Mouse (Mus musculus): Measurements from ENCODE around the gene Cdcp2. TPM values are rescaled to one million over a fixed set of nuclear protein-coding genes. Genes with fewer than 3 reads are reported as not detected.

Gene Cdcp2
- polyA plus RNA-seq, 1 experiment from 2014 or later, result not detected

DNA sequence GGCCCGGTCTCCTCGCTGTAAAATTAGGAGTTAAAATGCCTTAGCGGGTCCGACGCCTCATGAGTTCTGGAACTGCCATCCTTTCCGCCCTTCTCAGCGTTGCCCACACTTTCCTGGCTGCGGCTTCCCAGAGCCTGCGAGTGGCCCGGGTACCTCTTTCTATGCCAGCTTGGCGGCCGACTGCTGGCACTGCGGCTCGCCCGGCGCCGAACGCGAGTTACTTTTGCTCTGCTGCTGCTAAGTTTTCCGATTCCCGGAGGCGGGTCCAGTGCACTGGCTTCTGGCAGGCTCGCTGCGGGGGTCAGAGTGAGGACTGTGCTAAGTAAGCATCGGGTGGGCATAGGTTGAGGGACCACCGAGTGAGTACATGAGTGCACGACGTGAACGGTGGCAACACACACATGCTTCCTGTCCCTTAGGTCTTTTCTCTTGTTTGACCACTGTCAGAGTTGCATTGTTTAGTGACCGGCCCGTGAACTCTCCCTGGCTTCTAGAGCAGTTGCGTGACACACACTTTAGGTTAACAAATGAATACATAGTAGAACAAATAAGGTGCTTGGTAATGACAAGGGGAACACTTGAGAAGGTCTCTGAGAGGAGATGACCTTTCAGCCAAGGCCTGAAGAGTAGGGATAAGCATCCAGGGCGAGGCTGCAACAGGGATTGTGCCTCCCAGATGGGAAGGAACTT lies 29.4 kb upstream of the Cdcp2 start:
- no peaks in the 10 kb centered on the region for H3K36me3 ChIP-seq (replicated peaks)
- no peaks in the 10 kb centered on the region for H3K27me3 ChIP-seq (replicated peaks)
- 2% methylated on average over 33 of the region's 33 CpGs for WGBS
- peaks cover 19% of the 10 kb centered on the region for H3K4me1 ChIP-seq
- H3K27ac ChIP-seq, result no peak overlapping the region
- peak overlapping the region; percentile 78 for H3K4me3 ChIP-seq
- no peaks in the 10 kb centered on the region for H3K9me3 ChIP-seq
- peak; percentile 48 for ATAC-seq (replicated peaks)
- peak overlapping the region; percentile 40 for H3K9ac ChIP-seq
- H3K4me2 ChIP-seq, result peak overlapping the region; percentile 91

DNA sequence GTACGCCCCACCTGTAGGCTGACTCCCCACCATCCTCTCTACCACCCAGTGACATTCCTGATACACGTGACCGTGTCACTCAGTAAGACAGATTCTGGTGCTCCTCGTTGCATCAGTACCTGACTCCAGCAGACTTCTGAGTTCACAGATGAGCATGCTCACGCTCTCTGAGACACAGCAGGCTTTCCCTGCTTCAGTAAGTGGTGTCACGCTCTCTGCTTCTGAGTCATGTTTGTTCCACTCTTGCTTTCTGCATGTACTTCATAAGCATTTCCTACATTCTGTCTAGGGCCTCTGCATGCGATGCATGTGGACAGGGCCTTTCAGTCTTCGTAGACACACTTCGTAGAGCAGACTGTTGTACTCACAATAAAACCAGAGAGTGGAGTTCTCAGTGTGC lies 24.3 kb upstream of the Cdcp2 start:
- no peak overlapping the region for H3K4me2 ChIP-seq
- no peak overlapping the region for H3K4me3 ChIP-seq
- no peaks in the 10 kb centered on the region for H3K36me3 ChIP-seq (replicated peaks)
- no peaks in the 10 kb centered on the region for H3K9me3 ChIP-seq
- H3K9ac ChIP-seq, result no peak overlapping the region
- ATAC-seq (replicated peaks), result no peak
- WGBS, result 75% methylated on average over 9 of the region's 9 CpGs
- H3K27ac ChIP-seq, result no peak overlapping the region
- H3K4me1 ChIP-seq, result peaks cover 13% of the 10 kb centered on the region
- no peaks in the 10 kb centered on the region for H3K27me3 ChIP-seq (replicated peaks)

DNA sequence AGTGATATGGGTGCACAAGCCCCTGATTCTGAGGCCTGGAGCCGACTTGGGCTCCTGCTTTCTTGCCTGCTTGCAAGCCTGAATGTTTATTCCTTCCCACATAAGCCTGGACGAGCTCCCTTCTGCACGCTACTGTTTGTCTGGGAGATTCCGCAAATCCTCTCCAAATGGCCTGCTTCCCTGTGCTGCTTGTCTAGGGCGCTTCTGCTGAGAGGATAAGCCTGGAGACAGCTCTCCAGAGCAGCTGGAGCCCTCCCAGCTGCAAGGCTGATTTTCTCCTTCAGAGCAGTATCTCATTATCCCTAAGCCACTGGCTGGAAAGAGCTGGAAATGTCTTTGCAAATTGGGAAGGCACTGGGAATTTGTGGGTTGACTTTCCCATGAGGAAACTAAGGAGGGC lies 21.2 kb upstream of the Cdcp2 start:
- peak overlapping the region; percentile 57 for H3K27ac ChIP-seq
- H3K9ac ChIP-seq, result no peak overlapping the region
- H3K9me3 ChIP-seq, result no peaks in the 10 kb centered on the region
- H3K36me3 ChIP-seq (replicated peaks), result no peaks in the 10 kb centered on the region
- no peak overlapping the region for H3K4me2 ChIP-seq
- H3K4me3 ChIP-seq, result no peak overlapping the region
- H3K27me3 ChIP-seq (replicated peaks), result no peaks in the 10 kb centered on the region
- WGBS, result 35% methylated on average over 5 of the region's 5 CpGs
- H3K4me1 ChIP-seq, result peaks cover 7% of the 10 kb centered on the region; the same call in 1 of the 2 replicates
- 0 out of 2 replicates have a peak, but pooled peaks have one; percentile 48 for ATAC-seq (replicated peaks)

DNA sequence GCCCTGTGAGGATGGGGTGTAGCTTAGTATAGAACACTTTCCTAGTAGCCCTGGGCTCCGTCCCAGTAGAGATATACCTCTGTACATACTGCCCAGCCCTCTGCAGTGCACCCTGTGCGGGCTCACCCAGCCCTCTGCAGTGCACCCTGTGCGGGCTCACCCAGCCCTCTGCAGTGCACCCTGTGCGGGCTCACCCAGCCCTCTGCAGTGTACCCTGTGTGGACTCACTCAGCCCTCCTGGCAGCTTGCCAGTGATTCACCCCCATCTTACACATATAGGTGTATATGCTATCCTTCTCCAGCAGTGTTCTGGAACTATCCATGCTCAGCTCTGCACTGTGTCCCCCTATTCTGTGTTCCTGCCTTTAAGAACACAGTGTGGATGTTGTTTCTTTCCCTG lies 17.8 kb upstream of the Cdcp2 start:
- 86% methylated on average over 4 of the region's 4 CpGs for WGBS
- H3K4me1 ChIP-seq, result peaks cover 11% of the 10 kb centered on the region
- H3K4me3 ChIP-seq, result no peak overlapping the region
- ATAC-seq (replicated peaks), result no peak
- H3K9ac ChIP-seq, result no peak overlapping the region
- no peak overlapping the region for H3K27ac ChIP-seq
- H3K27me3 ChIP-seq (replicated peaks), result no peaks in the 10 kb centered on the region
- H3K36me3 ChIP-seq (replicated peaks), result no peaks in the 10 kb centered on the region
- no peak overlapping the region for H3K4me2 ChIP-seq
- H3K9me3 ChIP-seq, result no peaks in the 10 kb centered on the region

DNA sequence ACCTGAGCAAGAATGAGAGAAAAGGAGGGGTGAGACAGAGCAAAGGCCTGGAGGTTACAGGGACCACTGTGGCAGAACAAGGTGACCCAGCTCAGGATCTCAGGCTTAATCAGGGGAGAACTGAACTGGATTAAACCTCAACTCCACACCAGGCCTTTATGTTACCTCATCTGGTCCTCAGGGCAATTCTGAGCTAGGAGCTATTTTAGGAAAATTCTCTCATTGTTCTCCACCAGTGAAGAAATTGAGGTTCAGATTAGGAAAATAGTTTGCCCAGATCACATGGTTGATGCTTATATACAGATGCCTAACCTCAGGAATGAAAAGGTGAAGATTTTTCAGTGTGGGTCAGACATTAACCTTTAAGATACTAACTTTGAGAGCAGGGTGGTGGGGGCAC lies 17.0 kb upstream of the Cdcp2 start:
- ATAC-seq (replicated peaks), result no peak
- H3K27ac ChIP-seq, result no peak overlapping the region
- H3K4me3 ChIP-seq, result no peak overlapping the region

DNA sequence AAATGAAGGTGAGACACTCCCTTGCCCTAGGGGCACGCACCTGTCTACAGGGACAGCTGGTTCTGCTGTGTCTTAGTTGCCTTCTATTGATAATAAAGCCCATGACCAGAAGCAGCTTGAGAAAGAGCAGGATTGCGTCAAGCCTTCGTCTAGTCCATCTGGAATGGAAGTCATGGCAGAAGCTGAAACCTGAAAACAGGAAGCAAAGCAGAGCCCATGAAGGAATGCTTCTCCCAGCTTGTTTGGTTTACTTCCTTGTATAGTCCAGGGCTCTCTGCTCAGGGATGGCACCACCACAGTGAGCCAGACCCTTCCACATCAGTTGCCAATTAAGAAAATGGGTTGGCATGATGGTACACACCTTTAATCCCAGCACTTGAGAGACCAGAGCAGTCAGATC lies 14.5 kb upstream of the Cdcp2 start:
- no peaks in the 10 kb centered on the region for H3K9me3 ChIP-seq
- no peak overlapping the region for H3K27ac ChIP-seq
- no peak overlapping the region for H3K9ac ChIP-seq
- H3K4me2 ChIP-seq, result no peak overlapping the region
- H3K4me3 ChIP-seq, result no peak overlapping the region
- 95% methylated on average over 3 of the region's 3 CpGs for WGBS
- no peak for ATAC-seq (replicated peaks)
- H3K27me3 ChIP-seq (replicated peaks), result no peaks in the 10 kb centered on the region
- H3K36me3 ChIP-seq (replicated peaks), result no peaks in the 10 kb centered on the region
- H3K4me1 ChIP-seq, result peaks cover 25% of the 10 kb centered on the region

More for the DNA sequence above, 17.0 kb upstream of the Cdcp2 start:
- Histone ChIP-seq H3K9ac (no peak overlapping the region), H3K4me2 (no peak overlapping the region), H3K36me3 (replicated peaks) (no peaks in the 10 kb centered on the region), H3K9me3 (no peaks in the 10 kb centered on the region), H3K27me3 (replicated peaks) (no peaks in the 10 kb centered on the region), H3K4me1 (peaks cover 19% of the 10 kb centered on the region)

DNA sequence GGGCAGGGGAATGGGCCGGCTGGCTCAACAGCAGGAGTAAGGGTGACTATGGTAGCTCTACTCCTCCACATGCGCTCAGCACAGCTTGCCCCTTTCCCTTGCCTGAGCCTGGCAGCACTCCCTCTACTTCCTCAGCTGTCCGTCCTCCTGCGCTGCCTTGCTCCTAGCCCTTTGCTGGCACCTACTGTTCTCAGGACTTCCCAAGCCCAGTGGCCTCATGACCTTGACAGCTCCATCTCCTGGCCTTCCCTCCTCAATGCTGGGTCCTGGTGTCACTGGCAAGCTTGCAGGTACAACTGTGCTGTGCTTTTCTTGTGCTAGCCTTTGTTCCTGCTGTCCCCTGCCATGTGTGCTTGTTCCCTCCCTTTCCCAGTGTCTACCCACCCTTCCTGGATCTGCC lies 13.6 kb upstream of the Cdcp2 start:
- H3K4me2 ChIP-seq, result no peak overlapping the region
- H3K9ac ChIP-seq, result no peak overlapping the region
- no peaks in the 10 kb centered on the region for H3K9me3 ChIP-seq
- H3K36me3 ChIP-seq (replicated peaks), result no peaks in the 10 kb centered on the region
- no peak overlapping the region for H3K27ac ChIP-seq
- no peak for ATAC-seq (replicated peaks)
- H3K4me1 ChIP-seq, result peaks cover 25% of the 10 kb centered on the region
- WGBS, result 85% methylated on average over 4 of the region's 4 CpGs
- H3K27me3 ChIP-seq (replicated peaks), result no peaks in the 10 kb centered on the region
- H3K4me3 ChIP-seq, result no peak overlapping the region

DNA sequence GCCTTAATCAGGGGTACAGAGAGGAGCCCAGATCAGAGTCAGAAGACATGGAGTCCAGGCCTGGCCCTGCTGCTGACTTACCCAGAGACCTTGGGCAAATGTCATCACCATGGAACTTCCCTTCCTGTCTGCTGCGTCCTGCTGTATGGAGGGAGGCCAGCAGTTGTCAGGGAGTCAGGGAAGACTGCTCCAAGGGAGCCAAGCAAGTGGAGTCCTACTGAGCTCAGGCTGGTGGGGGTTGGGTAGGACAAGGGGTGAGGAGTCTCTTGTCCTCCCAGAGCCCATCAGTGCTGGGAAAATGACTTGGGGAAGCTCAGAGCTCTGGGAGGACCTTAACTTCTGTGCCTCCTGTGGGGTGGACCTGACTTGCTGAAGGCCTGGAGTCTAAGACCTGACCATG lies 12.3 kb upstream of the Cdcp2 start:
- Histone ChIP-seq H3K4me2 (no peak overlapping the region), H3K9me3 (no peaks in the 10 kb centered on the region), H3K36me3 (replicated peaks) (no peaks in the 10 kb centered on the region), H3K27ac (peak overlapping the region; percentile 68), H3K4me1 (peaks cover 25% of the 10 kb centered on the region), H3K27me3 (replicated peaks) (no peaks in the 10 kb centered on the region), H3K9ac (no peak overlapping the region), H3K4me3 (no peak overlapping the region)
- peak; percentile 59 for ATAC-seq (replicated peaks)
- WGBS, result 9% methylated on average over 1 of the region's 1 CpGs

DNA sequence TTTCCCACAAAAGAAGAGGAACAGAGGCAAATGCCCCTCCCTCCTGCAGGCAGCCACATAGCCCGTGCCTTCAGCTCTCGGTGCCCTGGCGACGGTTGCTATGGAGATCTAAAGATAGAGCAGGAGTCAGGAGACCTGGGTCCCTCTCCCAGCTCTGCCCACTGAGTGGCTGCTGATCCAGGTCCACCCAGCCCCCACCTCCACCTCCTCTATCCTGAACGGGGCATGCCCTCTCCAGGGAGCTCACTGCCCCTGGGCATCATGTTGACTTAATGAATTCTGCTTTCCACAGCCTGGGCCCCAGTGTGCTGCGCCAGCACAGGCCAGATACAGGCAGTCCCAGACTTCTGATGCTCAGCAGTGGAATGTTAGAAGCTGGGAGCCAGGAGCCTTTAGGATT lies 11.8 kb upstream of the Cdcp2 start:
- Histone ChIP-seq H3K9ac (no peak overlapping the region), H3K27ac (peak overlapping the region; percentile 68), H3K4me2 (no peak overlapping the region), H3K27me3 (replicated peaks) (no peaks in the 10 kb centered on the region), H3K9me3 (no peaks in the 10 kb centered on the region), H3K36me3 (replicated peaks) (no peaks in the 10 kb centered on the region), H3K4me1 (peaks cover 25% of the 10 kb centered on the region), H3K4me3 (no peak overlapping the region)
- ATAC-seq (replicated peaks), result peak; percentile 94
- 2% methylated on average over 6 of the region's 6 CpGs for WGBS

DNA sequence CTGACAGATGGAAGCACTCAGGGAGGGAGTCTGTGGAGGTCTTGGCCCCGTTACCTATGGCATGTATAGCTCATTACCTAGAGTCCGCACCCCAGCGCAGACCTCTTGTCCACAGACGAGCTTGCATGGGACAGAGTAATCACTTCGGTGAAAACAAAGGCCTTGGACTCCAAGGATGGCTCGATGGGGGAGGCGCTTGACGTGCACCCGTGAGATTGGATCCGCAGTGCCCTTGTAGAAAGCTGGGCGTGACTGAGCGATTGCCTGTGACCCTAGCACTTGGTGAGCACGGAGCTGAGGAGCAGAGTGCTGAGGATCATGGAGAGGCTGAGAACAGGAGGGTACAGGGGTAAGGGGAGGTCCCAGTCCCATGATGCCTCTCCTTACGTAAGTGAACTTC lies 5.0 kb upstream of the Cdcp2 start:
- ATAC-seq (replicated peaks), result no peak

DNA sequence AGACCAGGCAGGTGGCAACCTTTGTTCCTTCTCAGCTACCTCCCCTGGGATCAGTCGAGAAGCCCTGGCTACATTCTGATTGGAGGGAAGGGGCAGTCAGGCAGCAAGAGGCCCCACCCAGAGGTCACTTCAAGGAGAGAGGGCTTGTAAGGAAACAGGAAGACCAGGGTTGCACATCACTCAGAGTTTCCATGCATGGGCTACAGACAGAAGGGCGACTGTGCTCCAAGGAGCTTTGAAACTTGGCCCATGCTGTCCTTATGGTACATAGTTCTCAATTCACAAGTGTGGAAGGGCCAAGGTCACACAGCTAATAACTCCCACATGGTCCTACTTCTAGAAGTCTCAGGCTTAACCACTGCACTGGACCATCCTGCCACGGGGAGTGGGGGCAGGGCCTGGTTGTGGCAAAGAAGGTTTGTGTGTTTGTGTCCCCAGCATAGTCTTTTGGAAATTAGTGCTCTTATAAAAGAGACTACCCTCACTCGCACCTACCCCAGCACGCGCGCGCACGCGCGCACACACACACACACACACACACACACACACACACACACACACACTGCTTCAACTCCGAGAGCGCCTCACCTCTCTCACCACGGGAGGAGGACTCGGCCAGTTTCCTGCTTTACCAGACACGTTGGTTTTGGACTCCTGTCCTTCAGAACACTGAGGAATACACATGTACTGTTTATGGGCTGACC lies 2.1 kb upstream of the Cdcp2 start:
- 85% methylated on average over 16 of the region's 16 CpGs for WGBS
- no peak overlapping the region for H3K4me3 ChIP-seq
- ATAC-seq (replicated peaks), result no peak
- H3K36me3 ChIP-seq (replicated peaks), result no peaks in the 10 kb centered on the region
- H3K4me2 ChIP-seq, result no peak overlapping the region
- no peak overlapping the region for H3K9ac ChIP-seq
- H3K9me3 ChIP-seq, result no peaks in the 10 kb centered on the region
- no peak overlapping the region for H3K27ac ChIP-seq
- peaks cover 21% of the 10 kb centered on the region for H3K4me1 ChIP-seq
- no peaks in the 10 kb centered on the region for H3K27me3 ChIP-seq (replicated peaks)

More for the DNA sequence above, 5.0 kb upstream of the Cdcp2 start:
- H3K9me3 ChIP-seq, result no peaks in the 10 kb centered on the region
- peaks cover 8% of the 10 kb centered on the region for H3K4me1 ChIP-seq
- no peaks in the 10 kb centered on the region for H3K36me3 ChIP-seq (replicated peaks)
- no peak overlapping the region for H3K27ac ChIP-seq
- H3K27me3 ChIP-seq (replicated peaks), result no peaks in the 10 kb centered on the region
- 82% methylated on average over 14 of the region's 14 CpGs for WGBS
- no peak overlapping the region for H3K4me3 ChIP-seq
- H3K4me2 ChIP-seq, result no peak overlapping the region
- no peak overlapping the region for H3K9ac ChIP-seq

DNA sequence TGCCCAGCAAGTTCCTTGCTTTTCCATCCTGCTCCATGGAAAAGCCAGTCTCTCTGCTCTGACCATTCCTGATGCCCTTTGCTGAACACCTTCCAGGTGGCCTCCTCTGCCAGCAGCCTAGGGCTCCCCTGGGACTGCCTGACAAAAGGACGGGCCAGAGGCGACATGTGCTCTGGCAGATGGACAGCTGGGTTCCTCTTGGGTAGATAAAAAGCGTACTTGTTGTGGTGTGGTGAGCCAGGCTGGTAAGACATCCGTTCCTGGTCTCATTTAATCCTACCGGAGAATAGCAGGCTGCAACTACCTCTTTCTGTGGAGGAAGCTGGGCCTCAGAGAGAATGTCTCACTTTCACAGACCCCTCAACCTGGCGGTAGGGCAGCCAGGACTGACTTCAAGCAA lies 648 bp upstream of the Cdcp2 start:
- H3K36me3 ChIP-seq (replicated peaks), result no peaks in the 10 kb centered on the region
- no peak overlapping the region for H3K27ac ChIP-seq
- no peak for ATAC-seq (replicated peaks)
- no peaks in the 10 kb centered on the region for H3K9me3 ChIP-seq
- H3K4me1 ChIP-seq, result peaks cover 21% of the 10 kb centered on the region
- no peaks in the 10 kb centered on the region for H3K27me3 ChIP-seq (replicated peaks)
- 17% methylated on average over 6 of the region's 6 CpGs for WGBS
- no peak overlapping the region for H3K4me3 ChIP-seq
- H3K9ac ChIP-seq, result no peak overlapping the region
- no peak overlapping the region for H3K4me2 ChIP-seq

DNA sequence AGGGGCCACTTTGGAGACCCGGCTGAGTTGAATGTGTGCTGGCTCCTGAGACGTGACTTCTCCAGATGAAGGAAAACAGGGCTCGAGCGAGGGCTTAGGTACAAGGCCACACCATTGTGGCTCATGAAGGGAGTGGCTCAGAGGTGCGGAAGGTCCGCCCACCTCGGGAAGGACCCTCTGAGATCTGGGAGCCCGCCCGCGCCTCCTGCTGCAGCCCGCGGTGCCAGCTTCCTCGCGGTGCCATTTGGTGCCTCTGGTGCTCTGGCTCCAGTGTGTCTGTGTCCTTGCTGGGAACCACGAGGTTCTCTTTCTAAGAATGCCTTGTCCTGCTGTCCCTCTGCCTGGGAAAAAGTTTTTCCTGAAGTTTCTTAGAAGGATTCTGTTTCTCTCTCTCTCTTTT lies 1.2 kb downstream of the Cdcp2 start:
- no peaks in the 10 kb centered on the region for H3K9me3 ChIP-seq
- no peaks in the 10 kb centered on the region for H3K36me3 ChIP-seq (replicated peaks)
- no peak overlapping the region for H3K9ac ChIP-seq
- H3K4me2 ChIP-seq, result no peak overlapping the region
- no peak for ATAC-seq (replicated peaks)
- H3K27ac ChIP-seq, result no peak overlapping the region
- no peaks in the 10 kb centered on the region for H3K27me3 ChIP-seq (replicated peaks)
- 72% methylated on average over 15 of the region's 15 CpGs for WGBS
- H3K4me3 ChIP-seq, result no peak overlapping the region
- H3K4me1 ChIP-seq, result peaks cover 21% of the 10 kb centered on the region

Measured in midbrain, embryonic 15.5 days (tissue).